Mouse (Mus musculus) layer of hippocampus, postnatal 36 days (tissue): ENCODE measurements at regions not wholly inside any gene's neighbourhood (a gene's known extent, or its start where the extent isn't known, plus 50 kb on each side); places are given as distances from the start of the nearest gene placed in this dataset.
A peak's percentile ranks its signal among the peaks of the same experiment; 100 is the strongest.

Experiments used
- DNase-seq, 2 experiments: peaks; one replicate each; pipeline ENCODE4 v3.0.0; 2022

DNA sequence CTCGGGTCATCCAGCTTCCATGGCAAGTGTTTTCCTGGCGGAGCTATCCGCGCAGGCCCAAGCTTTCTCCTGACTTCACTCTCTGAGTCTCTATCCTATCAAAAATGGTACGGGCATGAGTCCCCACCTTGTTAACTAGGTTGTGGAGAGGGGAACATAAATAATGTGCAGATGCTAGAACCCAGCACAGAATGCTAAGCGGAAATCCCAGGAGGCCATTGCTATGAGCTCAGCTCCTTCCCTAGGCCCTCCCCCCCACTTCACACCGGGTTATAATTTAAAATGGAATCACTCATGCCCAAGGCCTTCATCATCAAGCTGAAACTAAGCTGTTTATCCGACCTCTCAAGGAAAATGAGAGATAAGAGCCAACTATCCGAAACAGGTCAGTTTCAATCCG is 60.4 kb upstream of the Cd83 start:
- no peak for DNase-seq

DNA sequence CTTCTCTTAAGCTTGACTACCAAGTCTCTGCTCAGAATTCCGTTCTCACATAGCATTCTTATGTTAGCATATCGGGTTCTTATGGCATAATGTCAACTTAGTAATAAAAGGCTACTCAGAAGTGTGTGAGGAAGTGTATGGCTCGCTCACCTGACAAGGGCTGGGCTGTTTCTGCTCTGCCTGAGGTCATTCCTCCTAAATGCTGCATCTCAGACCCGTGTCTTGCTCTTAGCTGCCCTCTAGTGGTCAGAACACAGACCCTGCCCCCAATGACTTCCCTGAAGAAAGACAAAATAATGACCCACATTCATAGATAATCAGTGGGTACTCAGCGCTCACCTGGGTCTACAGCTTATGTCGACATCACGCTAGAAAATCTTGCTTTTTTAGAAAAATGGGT is 58.9 kb upstream of the Cd83 start:
- peak; percentile 44 to 51 for DNase-seq

DNA sequence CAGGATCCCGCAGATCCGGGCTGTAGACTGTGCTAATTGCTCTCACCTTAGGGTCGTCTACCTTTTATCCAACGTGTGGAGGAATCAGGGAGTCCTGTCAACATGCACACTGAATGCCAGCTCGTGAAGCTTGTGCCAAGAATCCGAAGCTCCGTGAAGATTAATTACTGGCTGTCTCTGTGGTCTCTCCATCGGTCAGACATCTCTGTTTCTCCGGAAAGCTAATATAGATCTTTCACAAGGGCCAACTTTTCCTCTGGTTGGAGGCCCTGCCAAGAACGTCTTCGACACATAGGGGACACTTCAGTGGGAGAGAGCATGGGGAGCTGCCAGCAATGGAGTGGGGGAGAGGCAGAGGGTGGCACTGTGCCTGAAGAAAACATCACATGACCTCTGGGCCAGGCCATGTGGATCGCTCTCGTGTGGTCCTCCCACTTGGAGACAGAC is 57.7 kb upstream of the Cd83 start:
- DNase-seq = no peak

DNA sequence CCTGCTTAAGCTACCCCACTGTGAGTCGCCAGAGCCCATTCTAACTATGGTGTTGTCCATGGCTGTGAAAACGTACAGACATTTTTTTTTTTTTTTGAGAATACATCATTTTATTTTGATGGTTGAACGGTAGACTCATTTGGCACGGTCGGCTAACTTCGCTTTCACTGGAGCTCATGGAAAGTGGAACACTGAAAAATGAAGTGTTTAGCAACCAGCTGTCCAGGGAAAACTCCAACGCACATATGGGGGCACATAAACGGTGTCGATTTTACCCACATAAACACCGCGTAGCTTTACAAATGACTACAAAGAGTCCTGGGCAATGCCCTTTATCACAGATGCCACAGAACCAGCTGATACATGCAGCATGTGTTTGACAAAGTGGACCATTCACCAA is 55.0 kb upstream of the Cd83 start:
- no peak for DNase-seq

DNA sequence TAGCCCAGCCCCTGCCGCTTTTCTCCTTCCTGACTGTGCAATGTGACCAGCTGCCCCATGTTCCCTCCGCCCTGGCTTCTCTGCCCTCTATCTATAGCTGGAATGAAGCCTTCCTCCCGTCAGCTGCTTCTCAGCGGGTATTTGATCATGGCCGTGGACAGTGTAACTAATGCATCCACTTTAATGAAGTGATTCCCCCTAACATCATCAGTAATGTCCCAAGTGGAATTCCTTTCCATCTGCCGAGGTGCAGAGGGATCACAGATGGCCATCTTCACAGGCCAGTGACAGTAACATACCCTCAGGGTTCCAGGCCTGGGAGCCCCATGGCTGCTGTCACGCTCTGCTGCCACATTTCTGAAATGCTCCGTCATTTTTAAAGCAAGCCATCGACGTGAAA is 51.5 kb upstream of the Cd83 start:
- DNase-seq = no peak

DNA sequence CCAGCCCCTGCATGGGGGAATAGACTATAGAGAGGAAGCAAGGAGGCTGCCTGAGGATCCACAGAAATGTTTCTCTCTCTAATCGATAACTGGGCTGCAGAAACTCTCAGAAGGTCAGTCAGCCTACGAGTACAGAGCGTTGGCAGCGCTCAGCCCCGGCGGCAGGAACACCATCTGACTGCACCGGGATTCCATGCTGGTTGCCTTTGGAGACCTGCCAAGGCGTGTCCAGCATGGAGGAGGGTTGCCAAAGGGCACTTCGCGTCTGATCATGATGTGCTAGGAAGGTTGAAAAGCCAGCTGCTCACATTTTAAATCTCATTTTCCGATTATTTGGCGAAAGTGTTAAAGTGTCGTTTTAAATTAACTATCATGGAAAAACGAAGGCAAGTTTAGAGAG is 49.9 kb upstream of the Cd83 start:
- DNase-seq = peak; percentile 54 to 62
